Mouse (Mus musculus): ENCODE data around the gene Krt6a. TPM values are rescaled to one million over a fixed set of nuclear protein-coding genes. Genes with fewer than 3 reads are reported as not detected.
"Not testable (repeated sequence)": the region's sequence is repeated elsewhere in the genome, so short reads cannot be mapped to it uniquely, and the experiment has no call there.

Krt6a gene
- polyA plus RNA-seq, 1 experiment from 2014 or later = not detected

DNA sequence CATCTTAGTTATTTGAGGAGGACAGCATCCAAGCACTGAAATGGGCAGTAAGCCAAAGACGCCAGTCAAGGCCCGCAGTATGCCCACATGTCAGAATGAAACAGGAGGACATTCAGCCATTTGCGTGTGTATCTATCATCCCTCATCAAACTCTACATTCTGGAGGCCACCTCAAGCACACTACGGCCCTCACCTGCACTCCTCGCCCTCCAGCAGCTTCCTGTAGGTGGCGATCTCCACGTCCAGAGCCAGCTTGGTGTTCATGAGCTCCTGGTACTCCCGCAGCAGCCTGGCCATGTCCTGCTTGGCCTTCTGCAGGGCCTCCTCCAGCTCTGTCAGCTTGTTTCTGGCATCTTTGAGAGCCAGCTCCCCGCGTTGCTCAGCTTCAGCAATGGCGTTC is 14.6 kb upstream of the Krt6a start:
- Histone ChIP-seq H3K4me3 (ENCODE audit: low read depth, low read length) (no peak overlapping the region), H3K4me2 (ENCODE audit: low read length) (no peak overlapping the region), H3K27me3 (ENCODE audit: control insufficient read depth, insufficient read depth, low read depth, low read length) (no peaks in the 10 kb centered on the region), H3K36me3 (ENCODE audit: control insufficient read depth, insufficient read depth, low read length) (no peaks in the 10 kb centered on the region), H3K9me3 (replicated peaks; ENCODE audit: control insufficient read depth, low read length, poor library complexity, severe bottlenecking) (no peaks in the 10 kb centered on the region), H3K9ac (ENCODE audit: low read depth, low read length) (no peak overlapping the region), H3K4me1 (ENCODE audit: control insufficient read depth, insufficient read depth, low read length) (no peaks in the 10 kb centered on the region), H3K27ac (ENCODE audit: low read length) (no peak overlapping the region)
- no peak for ATAC-seq
- WGBS = 70% methylated on average over 11 of the region's 11 CpGs

DNA sequence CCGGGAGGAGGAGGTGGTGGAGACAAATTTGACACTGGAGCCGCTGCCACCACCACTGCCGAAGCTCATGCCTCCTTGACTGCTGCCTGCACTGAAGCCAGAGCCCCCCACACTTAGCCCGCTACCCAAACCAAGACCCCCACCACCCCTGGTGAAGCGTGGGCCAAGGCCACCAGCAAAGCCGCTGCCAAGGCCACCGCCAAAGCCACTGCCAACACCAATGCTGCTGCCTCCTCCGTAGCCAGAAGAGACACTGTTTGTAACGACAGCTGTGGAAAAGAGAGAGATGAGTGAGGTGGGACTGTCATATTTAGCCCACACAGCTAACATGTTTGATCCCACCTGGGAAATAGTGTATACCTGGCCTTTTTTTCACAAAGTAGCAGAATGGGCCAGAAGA is 13.3 kb upstream of the Krt6a start:
- no peaks in the 10 kb centered on the region for H3K27me3 ChIP-seq (ENCODE audit: control insufficient read depth, insufficient read depth, low read depth, low read length)
- 92% methylated on average over 9 of the region's 9 CpGs for WGBS
- no peaks in the 10 kb centered on the region for H3K4me1 ChIP-seq (ENCODE audit: control insufficient read depth, insufficient read depth, low read length)
- no peak overlapping the region for H3K27ac ChIP-seq (ENCODE audit: low read length)
- no peaks in the 10 kb centered on the region for H3K9me3 ChIP-seq (replicated peaks; ENCODE audit: control insufficient read depth, low read length, poor library complexity, severe bottlenecking)
- no peak overlapping the region for H3K4me2 ChIP-seq (ENCODE audit: low read length)
- no peaks in the 10 kb centered on the region for H3K36me3 ChIP-seq (ENCODE audit: control insufficient read depth, insufficient read depth, low read length)
- no peak overlapping the region for H3K4me3 ChIP-seq (ENCODE audit: low read depth, low read length)
- no peak for ATAC-seq
- H3K9ac ChIP-seq (ENCODE audit: low read depth, low read length) = no peak overlapping the region

DNA sequence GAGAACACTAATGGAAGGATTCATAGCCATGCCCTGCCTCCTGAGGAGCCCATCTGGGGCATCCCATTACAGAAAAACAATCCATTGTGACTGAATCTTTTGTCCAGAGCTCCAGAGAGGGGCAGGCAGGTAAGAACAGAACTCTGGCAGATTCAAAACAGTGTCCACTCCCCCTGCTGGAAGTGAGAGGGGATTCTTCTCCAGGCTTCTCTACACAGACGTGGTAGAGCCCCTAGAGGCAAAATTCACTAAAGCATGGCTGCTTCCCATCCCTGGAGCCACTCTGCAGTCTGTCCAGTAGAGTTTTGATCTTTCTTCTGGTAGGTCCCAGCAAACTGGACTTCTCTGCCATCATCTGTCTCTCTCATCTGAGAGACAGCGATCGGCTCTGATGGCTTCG is 10.0 kb upstream of the Krt6a start:
- Histone ChIP-seq H3K4me3 (ENCODE audit: low read depth, low read length) (no peak overlapping the region), H3K27me3 (ENCODE audit: control insufficient read depth, insufficient read depth, low read depth, low read length) (no peaks in the 10 kb centered on the region), H3K4me1 (ENCODE audit: control insufficient read depth, insufficient read depth, low read length) (no peaks in the 10 kb centered on the region), H3K4me2 (ENCODE audit: low read length) (no peak overlapping the region), H3K9ac (ENCODE audit: low read depth, low read length) (no peak overlapping the region), H3K36me3 (ENCODE audit: control insufficient read depth, insufficient read depth, low read length) (no peaks in the 10 kb centered on the region), H3K9me3 (replicated peaks; ENCODE audit: control insufficient read depth, low read length, poor library complexity, severe bottlenecking) (no peaks in the 10 kb centered on the region), H3K27ac (ENCODE audit: low read length) (no peak overlapping the region)
- no peak for ATAC-seq
- WGBS = 74% methylated on average over 4 of the region's 4 CpGs

DNA sequence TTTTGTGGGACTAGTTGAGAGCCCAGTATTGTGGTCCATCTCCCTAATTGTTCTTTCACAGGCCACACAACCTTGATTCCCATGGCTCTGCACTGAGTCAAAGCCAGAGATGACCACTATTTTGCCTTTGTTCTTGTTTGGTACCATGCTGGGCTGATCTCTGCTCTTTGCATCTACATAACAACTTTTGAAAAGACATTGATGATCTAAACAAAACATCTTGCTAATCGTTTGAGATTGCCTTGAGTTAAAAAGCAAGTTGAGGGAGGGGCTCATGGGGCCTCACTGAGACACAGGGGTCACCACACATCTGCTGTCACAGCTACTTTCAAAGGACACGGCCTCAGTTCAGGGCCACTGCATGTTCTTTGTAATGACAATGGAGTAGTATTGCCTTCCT is 8.3 kb upstream of the Krt6a start:
- WGBS = 13% methylated on average over 2 of the region's 2 CpGs
- no peaks in the 10 kb centered on the region for H3K4me1 ChIP-seq (ENCODE audit: control insufficient read depth, insufficient read depth, low read length)

DNA sequence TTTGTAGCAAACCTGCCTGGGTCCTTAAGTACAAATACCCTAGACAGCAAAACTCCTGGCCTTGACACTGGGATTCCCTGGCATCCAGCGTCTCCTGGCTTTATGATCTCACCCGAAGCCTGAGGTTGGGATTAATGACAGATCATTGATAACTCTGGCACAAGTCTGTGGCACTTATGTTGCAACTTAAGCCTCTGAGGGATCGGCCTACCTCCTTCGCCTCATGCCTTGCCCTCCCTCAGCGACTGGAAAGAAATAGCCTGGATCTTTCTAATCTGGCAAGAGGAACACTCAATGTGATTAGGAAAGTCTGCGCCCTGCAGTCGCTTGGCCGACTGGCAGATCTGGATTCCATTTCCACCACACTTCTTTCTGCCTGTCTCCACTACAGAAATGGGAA is 5.8 kb upstream of the Krt6a start:
- ATAC-seq = no peak
- 80% methylated on average over 8 of the region's 8 CpGs for WGBS
- no peaks in the 10 kb centered on the region for H3K4me1 ChIP-seq (ENCODE audit: control insufficient read depth, insufficient read depth, low read length)
- H3K27me3 ChIP-seq (ENCODE audit: control insufficient read depth, insufficient read depth, low read depth, low read length) = no peaks in the 10 kb centered on the region
- no peak overlapping the region for H3K9ac ChIP-seq (ENCODE audit: low read depth, low read length)
- no peaks in the 10 kb centered on the region for H3K9me3 ChIP-seq (replicated peaks; ENCODE audit: control insufficient read depth, low read length, poor library complexity, severe bottlenecking)
- H3K27ac ChIP-seq (ENCODE audit: low read length) = no peak overlapping the region
- no peaks in the 10 kb centered on the region for H3K36me3 ChIP-seq (ENCODE audit: control insufficient read depth, insufficient read depth, low read length)
- H3K4me3 ChIP-seq (ENCODE audit: low read depth, low read length) = no peak overlapping the region
- no peak overlapping the region for H3K4me2 ChIP-seq (ENCODE audit: low read length)

More for the DNA sequence above, 8.3 kb upstream of the Krt6a start:
- no peak overlapping the region for H3K4me2 ChIP-seq (ENCODE audit: low read length)
- no peak overlapping the region for H3K9ac ChIP-seq (ENCODE audit: low read depth, low read length)
- no peak overlapping the region for H3K4me3 ChIP-seq (ENCODE audit: low read depth, low read length)
- no peaks in the 10 kb centered on the region for H3K9me3 ChIP-seq (replicated peaks; ENCODE audit: control insufficient read depth, low read length, poor library complexity, severe bottlenecking)
- no peaks in the 10 kb centered on the region for H3K27me3 ChIP-seq (ENCODE audit: control insufficient read depth, insufficient read depth, low read depth, low read length)
- no peak for ATAC-seq
- no peaks in the 10 kb centered on the region for H3K36me3 ChIP-seq (ENCODE audit: control insufficient read depth, insufficient read depth, low read length)
- H3K27ac ChIP-seq (ENCODE audit: low read length) = no peak overlapping the region

DNA sequence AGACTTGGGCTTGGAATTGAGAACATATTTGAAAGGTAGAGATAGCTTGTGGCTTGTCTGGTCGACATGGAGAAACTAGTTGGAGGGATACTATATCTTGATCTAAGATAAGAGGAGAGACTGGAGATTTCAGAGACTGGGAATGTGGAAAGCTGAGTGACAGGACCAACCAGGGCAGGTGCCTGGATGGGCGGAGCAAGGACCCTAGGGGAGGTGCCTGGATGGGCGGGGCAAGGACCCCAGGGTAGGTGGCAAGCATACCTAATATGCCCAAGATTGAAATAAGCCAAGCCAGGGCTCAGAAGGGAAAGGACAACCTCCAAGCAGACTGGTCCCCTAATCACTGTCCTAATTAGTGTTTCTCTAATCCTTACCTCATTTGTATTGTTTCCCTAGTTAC is 5.1 kb upstream of the Krt6a start:
- Histone ChIP-seq H3K9me3 (replicated peaks; ENCODE audit: control insufficient read depth, low read length, poor library complexity, severe bottlenecking) (no peaks in the 10 kb centered on the region), H3K27ac (ENCODE audit: low read length) (no peak overlapping the region), H3K4me1 (ENCODE audit: control insufficient read depth, insufficient read depth, low read length) (no peaks in the 10 kb centered on the region), H3K9ac (ENCODE audit: low read depth, low read length) (no peak overlapping the region), H3K36me3 (ENCODE audit: control insufficient read depth, insufficient read depth, low read length) (no peaks in the 10 kb centered on the region), H3K4me3 (ENCODE audit: low read depth, low read length) (no peak overlapping the region), H3K27me3 (ENCODE audit: control insufficient read depth, insufficient read depth, low read depth, low read length) (no peaks in the 10 kb centered on the region), H3K4me2 (ENCODE audit: low read length) (no peak overlapping the region)
- 58% methylated on average over 3 of the region's 3 CpGs for WGBS
- ATAC-seq = no peak

DNA sequence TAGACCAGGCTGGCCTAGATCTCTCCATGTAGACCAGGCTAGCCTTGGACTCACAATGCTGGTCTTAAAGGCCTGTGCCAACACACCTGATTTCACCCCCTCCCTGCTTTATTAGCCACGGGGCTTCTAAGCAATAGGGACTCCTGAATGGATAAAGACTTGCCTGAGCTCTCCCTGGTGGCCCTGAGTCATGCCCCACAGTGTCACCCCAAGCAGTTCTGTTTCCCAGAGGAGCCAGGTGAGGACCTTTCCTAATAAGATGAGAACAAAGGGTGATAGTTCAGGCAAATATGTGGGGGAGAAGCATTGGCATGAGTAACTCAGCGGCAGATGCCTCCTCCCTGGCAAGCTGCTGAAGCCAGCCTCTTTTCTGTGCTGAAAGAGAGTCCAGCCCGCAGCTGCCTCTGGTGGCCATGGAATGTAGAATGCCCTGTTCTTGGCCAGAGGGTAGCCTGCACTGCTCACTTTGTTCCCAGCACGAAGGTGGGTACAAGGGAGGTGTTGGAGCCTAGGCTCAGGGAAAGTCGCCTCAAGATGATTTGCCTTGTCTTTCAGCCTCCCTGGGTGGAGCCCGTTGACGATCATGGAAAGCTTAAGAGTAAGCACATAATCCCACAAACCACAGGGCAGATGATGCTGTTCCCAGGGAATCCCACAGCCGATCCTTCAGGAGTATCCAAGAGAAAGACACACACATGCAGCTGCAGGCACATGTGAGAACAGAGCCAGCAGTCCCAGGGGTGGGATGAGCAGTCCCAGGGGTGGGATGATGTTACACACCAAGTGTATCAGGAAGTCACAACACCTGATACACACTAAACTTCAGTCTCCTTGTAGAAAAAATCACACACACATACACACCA is 3.5 kb upstream of the Krt6a start:
- Histone ChIP-seq H3K9ac (ENCODE audit: low read depth, low read length) (no peak overlapping the region), H3K27me3 (ENCODE audit: control insufficient read depth, insufficient read depth, low read depth, low read length) (no peaks in the 10 kb centered on the region), H3K27ac (ENCODE audit: low read length) (no peak overlapping the region), H3K36me3 (ENCODE audit: control insufficient read depth, insufficient read depth, low read length) (no peaks in the 10 kb centered on the region), H3K4me1 (ENCODE audit: control insufficient read depth, insufficient read depth, low read length) (no peaks in the 10 kb centered on the region), H3K9me3 (replicated peaks; ENCODE audit: control insufficient read depth, low read length, poor library complexity, severe bottlenecking) (no peaks in the 10 kb centered on the region), H3K4me3 (ENCODE audit: low read depth, low read length) (no peak overlapping the region), H3K4me2 (ENCODE audit: low read length) (no peak overlapping the region)
- no peak for ATAC-seq
- 76% methylated on average over 8 of the region's 8 CpGs for WGBS

DNA sequence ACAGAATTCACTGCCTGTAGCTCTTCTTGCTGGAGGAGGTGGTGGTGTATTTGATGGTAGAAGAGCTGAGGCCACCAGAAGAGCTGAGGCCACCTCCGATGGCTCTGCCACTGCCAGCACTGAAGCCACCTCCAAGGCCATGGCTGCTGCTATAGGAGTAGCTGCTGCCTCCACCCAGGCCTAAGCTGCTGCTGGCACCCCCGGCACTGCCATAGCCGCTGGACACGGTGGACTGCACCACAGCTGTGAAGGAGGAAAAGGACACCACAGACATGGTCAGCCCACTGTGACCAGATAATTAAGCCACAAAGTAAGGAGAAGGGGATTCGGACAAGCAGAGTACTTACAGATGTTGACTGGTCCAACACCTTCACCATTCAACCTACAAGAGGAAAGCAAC is 3.6 kb downstream of the Krt6a start:
- not testable (repeated sequence) for H3K9me3 ChIP-seq (replicated peaks; ENCODE audit: control insufficient read depth, low read length, poor library complexity, severe bottlenecking)
- WGBS = 98% methylated on average over 5 of the region's 5 CpGs

DNA sequence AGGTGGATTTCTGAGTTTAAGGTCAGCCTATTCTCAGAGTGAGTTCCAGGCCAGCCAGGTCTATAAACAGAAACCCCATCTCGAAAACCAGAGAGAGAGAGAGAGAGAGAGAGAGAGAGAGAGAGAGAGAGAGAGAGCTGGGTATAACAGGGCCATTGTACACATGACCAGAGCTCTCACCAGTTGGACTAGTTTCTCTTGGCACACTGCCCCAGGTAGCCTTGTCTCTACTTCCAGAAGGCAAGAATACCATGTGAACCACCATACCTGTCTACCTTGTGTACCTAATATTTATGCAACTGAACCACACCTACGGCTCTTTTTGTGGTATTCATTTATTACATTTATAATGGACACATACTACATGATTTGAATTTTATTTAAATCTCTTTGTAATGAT is 5.9 kb downstream of the Krt6a start:
- Histone ChIP-seq H3K27ac (ENCODE audit: low read length) (no peak overlapping the region), H3K27me3 (ENCODE audit: control insufficient read depth, insufficient read depth, low read depth, low read length) (no peaks in the 10 kb centered on the region), H3K36me3 (ENCODE audit: control insufficient read depth, insufficient read depth, low read length) (no peaks in the 10 kb centered on the region), H3K4me2 (ENCODE audit: low read length) (no peak overlapping the region), H3K4me3 (ENCODE audit: low read depth, low read length) (no peak overlapping the region), H3K9ac (ENCODE audit: low read depth, low read length) (no peak overlapping the region), H3K9me3 (replicated peaks; ENCODE audit: control insufficient read depth, low read length, poor library complexity, severe bottlenecking) (no peaks in the 10 kb centered on the region), H3K4me1 (ENCODE audit: control insufficient read depth, insufficient read depth, low read length) (no peaks in the 10 kb centered on the region)
- WGBS = 68% methylated on average over 2 of the region's 2 CpGs
- no peak for ATAC-seq

More for the DNA sequence above, 3.6 kb downstream of the Krt6a start:
- H3K4me2 ChIP-seq (ENCODE audit: low read length); ATAC-seq; H3K4me3 ChIP-seq (ENCODE audit: low read depth, low read length); H3K4me1 ChIP-seq (ENCODE audit: control insufficient read depth, insufficient read depth, low read length); H3K36me3 ChIP-seq (ENCODE audit: control insufficient read depth, insufficient read depth, low read length); H3K27me3 ChIP-seq (ENCODE audit: control insufficient read depth, insufficient read depth, low read depth, low read length); H3K27ac ChIP-seq (ENCODE audit: low read length); H3K9ac ChIP-seq (ENCODE audit: low read depth, low read length): not testable (repeated sequence)
